Mouse (Mus musculus): ENCODE results near the gene Pdgfa. TPM values are rescaled to one million over a fixed set of nuclear protein-coding genes. Genes with fewer than 3 reads are reported as not detected.

Gene Pdgfa
- polyA plus RNA-seq, 1 experiment from 2014 or later, result 10.9 TPM

GRCm38 (mm10) chr5:138991734-138992133, 5.4 kb downstream of the Pdgfa start:
- Histone ChIP-seq H3K9ac (ENCODE audit: low read depth, low read length) (no peak overlapping the region), H3K27ac (ENCODE audit: low read depth, low read length) (no peak overlapping the region), H3K36me3 (ENCODE audit: control insufficient read depth, insufficient read depth, low read length) (no peaks in the 10 kb centered on the region), H3K9me3 (ENCODE audit: control insufficient read depth, low read length) (no peaks in the 10 kb centered on the region), H3K27me3 (ENCODE audit: control insufficient read depth, insufficient read depth, low read length) (peaks cover 45% of the 10 kb centered on the region), H3K4me2 (replicated peaks; ENCODE audit: low read depth, low read length) (no peak overlapping the region), H3K4me3 (ENCODE audit: low read depth, low read length) (no peak overlapping the region), H3K4me1 (replicated peaks; ENCODE audit: control insufficient read depth, insufficient read depth, low read length) (peaks cover 19% of the 10 kb centered on the region)
- WGBS, result 6% methylated on average over 4 of the region's 4 CpGs
- ATAC-seq (ENCODE audit: low FRiP score) (no peak), DNase-seq (ENCODE audit: low spot score) (no peak)

- Histone ChIP-seq H3K27me3 (ENCODE audit: control insufficient read depth, insufficient read depth, low read length) (peaks cover 36% of the 10 kb centered on the region), H3K9ac (ENCODE audit: low read depth, low read length) (no peak overlapping the region), H3K4me2 (replicated peaks; ENCODE audit: low read depth, low read length) (no peak overlapping the region), H3K4me3 (ENCODE audit: low read depth, low read length) (no peak overlapping the region), H3K9me3 (ENCODE audit: control insufficient read depth, low read length) (no peaks in the 10 kb centered on the region), H3K27ac (ENCODE audit: low read depth, low read length) (no peak overlapping the region), H3K36me3 (ENCODE audit: control insufficient read depth, insufficient read depth, low read length) (no peaks in the 10 kb centered on the region), H3K4me1 (replicated peaks; ENCODE audit: control insufficient read depth, insufficient read depth, low read length) (peaks cover 19% of the 10 kb centered on the region)
- ATAC-seq (ENCODE audit: low FRiP score) (no peak), DNase-seq (ENCODE audit: low spot score) (no peak)
- 67% methylated on average over 6 of the region's 7 CpGs for WGBS
These were observed 6.3 kb downstream of the Pdgfa start for GRCm38 (mm10) chr5:138990659-138991380.

- Histone ChIP-seq H3K4me1 (replicated peaks; ENCODE audit: control insufficient read depth, insufficient read depth, low read length) (peaks cover 17% of the 10 kb centered on the region), H3K27ac (ENCODE audit: low read depth, low read length) (no peak overlapping the region), H3K4me3 (ENCODE audit: low read depth, low read length) (no peak overlapping the region), H3K9me3 (ENCODE audit: control insufficient read depth, low read length) (no peaks in the 10 kb centered on the region), H3K9ac (ENCODE audit: low read depth, low read length) (no peak overlapping the region), H3K27me3 (ENCODE audit: control insufficient read depth, insufficient read depth, low read length) (peaks cover 34% of the 10 kb centered on the region), H3K4me2 (replicated peaks; ENCODE audit: low read depth, low read length) (no peak overlapping the region), H3K36me3 (ENCODE audit: control insufficient read depth, insufficient read depth, low read length) (no peaks in the 10 kb centered on the region)
- ATAC-seq (ENCODE audit: low FRiP score) (no peak), DNase-seq (ENCODE audit: low spot score) (no peak)
- WGBS, result 59% methylated on average over 6 of the region's 6 CpGs
These were observed 7.6 kb downstream of the Pdgfa start for GRCm38 (mm10) chr5:138989567-138989966.

GRCm38 (mm10) chr5:138988764-138989163, 8.4 kb downstream of the Pdgfa start:
- Histone ChIP-seq H3K27me3 (ENCODE audit: control insufficient read depth, insufficient read depth, low read length) (peaks cover 29% of the 10 kb centered on the region), H3K4me1 (replicated peaks; ENCODE audit: control insufficient read depth, insufficient read depth, low read length) (peaks cover 17% of the 10 kb centered on the region), H3K4me3 (ENCODE audit: low read depth, low read length) (no peak overlapping the region), H3K4me2 (replicated peaks; ENCODE audit: low read depth, low read length) (no peak overlapping the region), H3K9me3 (ENCODE audit: control insufficient read depth, low read length) (no peaks in the 10 kb centered on the region), H3K36me3 (ENCODE audit: control insufficient read depth, insufficient read depth, low read length) (no peaks in the 10 kb centered on the region), H3K27ac (ENCODE audit: low read depth, low read length) (no peak overlapping the region), H3K9ac (ENCODE audit: low read depth, low read length) (no peak overlapping the region)
- ATAC-seq (ENCODE audit: low FRiP score) (no peak), DNase-seq (ENCODE audit: low spot score) (no peak)
- WGBS, result 56% methylated on average over 9 of the region's 9 CpGs

GRCm38 (mm10) chr5:138987994-138988393, 9.2 kb downstream of the Pdgfa start:
- peaks cover 21% of the 10 kb centered on the region for H3K27me3 ChIP-seq (ENCODE audit: control insufficient read depth, insufficient read depth, low read length)
- no peaks in the 10 kb centered on the region for H3K9me3 ChIP-seq (ENCODE audit: control insufficient read depth, low read length)
- H3K27ac ChIP-seq (ENCODE audit: low read depth, low read length), result no peak overlapping the region
- ATAC-seq (ENCODE audit: low FRiP score) (no peak), DNase-seq (ENCODE audit: low spot score) (no peak)
- peaks cover 9% of the 10 kb centered on the region for H3K4me1 ChIP-seq (replicated peaks; ENCODE audit: control insufficient read depth, insufficient read depth, low read length)
- H3K9ac ChIP-seq (ENCODE audit: low read depth, low read length), result no peak overlapping the region
- WGBS, result 76% methylated on average over 10 of the region's 10 CpGs
- no peak overlapping the region for H3K4me2 ChIP-seq (replicated peaks; ENCODE audit: low read depth, low read length)
- H3K4me3 ChIP-seq (ENCODE audit: low read depth, low read length), result no peak overlapping the region
- no peaks in the 10 kb centered on the region for H3K36me3 ChIP-seq (ENCODE audit: control insufficient read depth, insufficient read depth, low read length)

GRCm38 (mm10) chr5:138981921-138982320, 15.2 kb downstream of the Pdgfa start:
- Histone ChIP-seq H3K4me1 (replicated peaks; ENCODE audit: control insufficient read depth, insufficient read depth, low read length) (no peaks in the 10 kb centered on the region; the same call in 1 of the 2 replicates), H3K4me3 (ENCODE audit: low read depth, low read length) (no peak overlapping the region), H3K27ac (ENCODE audit: low read depth, low read length) (no peak overlapping the region), H3K9ac (ENCODE audit: low read depth, low read length) (no peak overlapping the region), H3K36me3 (ENCODE audit: control insufficient read depth, insufficient read depth, low read length) (no peaks in the 10 kb centered on the region), H3K4me2 (replicated peaks; ENCODE audit: low read depth, low read length) (no peak overlapping the region), H3K27me3 (ENCODE audit: control insufficient read depth, insufficient read depth, low read length) (no peaks in the 10 kb centered on the region), H3K9me3 (ENCODE audit: control insufficient read depth, low read length) (no peaks in the 10 kb centered on the region)
- DNase-seq (ENCODE audit: low spot score) (no peak), ATAC-seq (ENCODE audit: low FRiP score) (no peak)
- 91% methylated on average over 5 of the region's 9 CpGs for WGBS

- Histone ChIP-seq H3K9ac (ENCODE audit: low read depth, low read length) (no peak overlapping the region), H3K36me3 (ENCODE audit: control insufficient read depth, insufficient read depth, low read length) (no peaks in the 10 kb centered on the region), H3K4me2 (replicated peaks; ENCODE audit: low read depth, low read length) (no peak overlapping the region), H3K27me3 (ENCODE audit: control insufficient read depth, insufficient read depth, low read length) (no peaks in the 10 kb centered on the region), H3K4me1 (replicated peaks; ENCODE audit: control insufficient read depth, insufficient read depth, low read length) (no peaks in the 10 kb centered on the region; the same call in 1 of the 2 replicates), H3K27ac (ENCODE audit: low read depth, low read length) (no peak overlapping the region), H3K4me3 (ENCODE audit: low read depth, low read length) (no peak overlapping the region), H3K9me3 (ENCODE audit: control insufficient read depth, low read length) (no peaks in the 10 kb centered on the region)
- whole genome bisulfite sequencing, result 83% methylated on average over 9 of the region's 9 CpGs
- no peak for DNase-seq (ENCODE audit: low spot score)
- ATAC-seq (ENCODE audit: low FRiP score), result no peak
These were observed 16.6 kb downstream of the Pdgfa start for GRCm38 (mm10) chr5:138980608-138981007.

GRCm38 (mm10) chr5:138979840-138980239, 17.3 kb downstream of the Pdgfa start:
- Histone ChIP-seq H3K4me2 (replicated peaks; ENCODE audit: low read depth, low read length) (no peak overlapping the region), H3K9me3 (ENCODE audit: control insufficient read depth, low read length) (no peaks in the 10 kb centered on the region), H3K36me3 (ENCODE audit: control insufficient read depth, insufficient read depth, low read length) (no peaks in the 10 kb centered on the region), H3K27ac (ENCODE audit: low read depth, low read length) (no peak overlapping the region), H3K9ac (ENCODE audit: low read depth, low read length) (no peak overlapping the region), H3K4me3 (ENCODE audit: low read depth, low read length) (no peak overlapping the region), H3K4me1 (replicated peaks; ENCODE audit: control insufficient read depth, insufficient read depth, low read length) (no peaks in the 10 kb centered on the region; the same call in 1 of the 2 replicates), H3K27me3 (ENCODE audit: control insufficient read depth, insufficient read depth, low read length) (no peaks in the 10 kb centered on the region)
- ATAC-seq (ENCODE audit: low FRiP score) (no peak), DNase-seq (ENCODE audit: low spot score) (no peak)
- WGBS, result 84% methylated on average over 8 of the region's 8 CpGs

GRCm38 (mm10) chr5:138977759-138978158, 19.4 kb downstream of the Pdgfa start:
- Histone ChIP-seq H3K36me3 (ENCODE audit: control insufficient read depth, insufficient read depth, low read length) (no peaks in the 10 kb centered on the region), H3K4me1 (replicated peaks; ENCODE audit: control insufficient read depth, insufficient read depth, low read length) (no peaks in the 10 kb centered on the region; the same call in 1 of the 2 replicates), H3K27ac (ENCODE audit: low read depth, low read length) (no peak overlapping the region), H3K27me3 (ENCODE audit: control insufficient read depth, insufficient read depth, low read length) (no peaks in the 10 kb centered on the region), H3K9me3 (ENCODE audit: control insufficient read depth, low read length) (no peaks in the 10 kb centered on the region), H3K9ac (ENCODE audit: low read depth, low read length) (no peak overlapping the region), H3K4me2 (replicated peaks; ENCODE audit: low read depth, low read length) (no peak overlapping the region), H3K4me3 (ENCODE audit: low read depth, low read length) (no peak overlapping the region)
- 66% methylated on average over 3 of the region's 3 CpGs for WGBS
- DNase-seq (ENCODE audit: low spot score) (no peak), ATAC-seq (ENCODE audit: low FRiP score) (no peak)

All from hindbrain, embryonic 11.5 days (tissue).